Mouse (Mus musculus) R1 (cell line): ENCODE results near the gene Cfc1.
A peak's percentile ranks its signal among the peaks of the same experiment; 100 is the strongest.

ENCODE experiments used
- DNase-seq: peaks from one replicate; pipeline ENCODE4 v3.0.0-alpha.2; 2018; ENCODE audit warnings: low read depth, low spot score

Gene Cfc1

DNA sequence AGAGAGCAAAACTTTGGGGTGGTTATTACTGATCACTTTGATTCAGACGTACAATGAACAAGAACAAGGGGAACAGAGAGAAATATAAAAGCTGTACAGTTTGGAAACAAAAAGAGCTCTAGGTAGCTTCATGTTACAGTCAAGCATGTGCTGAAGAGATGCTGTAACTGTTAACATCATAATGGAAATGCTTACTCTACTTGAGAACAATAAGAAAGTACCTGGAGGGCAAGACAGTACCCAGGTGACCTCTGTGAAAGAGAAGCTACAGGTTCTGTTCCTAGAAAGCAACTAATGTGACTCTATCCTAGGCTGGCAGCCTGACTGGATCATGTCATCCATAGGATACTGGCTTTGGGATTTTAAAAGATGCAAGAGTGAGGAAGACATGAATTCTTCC, 11.6 kb downstream of the Cfc1 start:
- peak; percentile 27 for DNase-seq

DNA sequence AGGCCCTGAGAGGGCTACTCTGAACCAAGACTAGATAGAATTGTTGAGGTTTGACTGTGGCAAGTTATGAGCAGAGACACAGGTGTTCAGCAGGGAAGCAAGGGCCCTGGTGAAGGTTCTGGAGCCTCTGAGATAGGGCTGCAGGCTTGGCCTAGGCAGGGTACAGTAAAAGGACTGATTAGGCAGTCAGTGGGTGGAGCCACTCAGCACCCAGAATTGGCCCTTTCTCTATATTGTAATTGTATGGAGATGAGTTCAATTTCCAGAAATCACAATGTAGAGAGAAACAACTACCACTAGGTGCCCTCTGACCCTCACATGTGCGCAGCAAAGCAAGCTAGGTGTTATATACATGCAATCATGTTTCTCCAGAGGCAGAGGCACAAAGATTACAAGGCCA, 18.2 kb downstream of the Cfc1 start:
- DNase-seq: no peak

- no peak for DNase-seq
These were observed 18.8 kb downstream of the Cfc1 start for GRCm38 (mm10) chr1:34554275-34554674.

DNA sequence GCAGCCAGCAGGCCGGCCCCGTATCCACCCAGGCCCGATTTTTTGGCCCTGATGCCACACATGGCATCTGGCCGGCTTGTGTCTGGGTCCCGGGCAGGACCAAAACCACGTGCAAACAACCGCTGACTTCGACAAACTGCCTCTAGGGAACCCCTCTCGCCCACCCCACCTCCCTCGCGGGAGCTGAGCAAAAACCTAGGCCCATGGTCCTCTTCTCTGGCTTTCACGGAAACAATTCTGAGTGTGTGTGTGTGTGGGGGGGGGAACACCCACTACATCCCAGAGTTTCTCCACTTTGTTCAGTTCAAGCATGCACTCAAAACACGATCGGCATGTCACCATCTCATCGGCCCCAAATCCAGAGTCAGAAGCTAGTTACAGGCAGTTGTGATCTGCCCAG, 25.4 kb downstream of the Cfc1 start, which contains the start of gene Prss40:
Gene Prss40 (minus strand): TSS at position 101 of the 400 bp plus-strand sequence.
- no peak for DNase-seq

DNA sequence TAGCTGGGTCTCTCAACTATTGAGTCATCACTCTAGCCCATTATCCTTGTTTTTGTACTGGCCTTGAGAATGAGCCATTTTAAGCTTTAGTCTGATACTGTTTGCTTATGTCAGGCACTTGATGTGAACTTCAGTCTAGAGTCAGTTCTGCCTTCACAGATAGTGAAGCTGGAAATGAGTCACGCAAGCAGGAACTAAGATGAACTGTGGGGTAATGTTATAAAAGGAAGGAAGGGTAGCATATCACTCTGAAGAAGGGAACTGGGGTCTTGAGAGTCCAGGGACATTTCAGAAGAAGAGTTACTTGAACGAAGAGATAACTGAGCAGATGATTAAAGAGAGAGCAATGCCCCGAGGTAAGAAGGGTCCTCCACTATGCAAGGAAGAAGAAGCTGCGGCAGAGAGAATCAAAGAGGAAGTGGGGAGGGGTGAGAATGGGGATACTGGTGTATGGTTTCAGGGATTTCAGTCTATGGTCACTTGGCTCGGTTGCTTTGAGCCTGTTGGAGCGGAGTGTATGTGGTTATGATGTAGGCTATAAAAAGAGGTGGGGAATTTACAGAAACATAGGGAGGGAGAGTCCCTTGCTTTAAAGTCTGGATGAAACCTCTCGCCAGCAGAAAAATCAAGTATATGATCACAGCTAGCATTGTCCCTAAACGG, 29.1 kb downstream of the Cfc1 start:
- no peak for DNase-seq

- no peak for DNase-seq
These were observed 32.7 kb downstream of the Cfc1 start for GRCm38 (mm10) chr1:34568120-34568519.

DNA sequence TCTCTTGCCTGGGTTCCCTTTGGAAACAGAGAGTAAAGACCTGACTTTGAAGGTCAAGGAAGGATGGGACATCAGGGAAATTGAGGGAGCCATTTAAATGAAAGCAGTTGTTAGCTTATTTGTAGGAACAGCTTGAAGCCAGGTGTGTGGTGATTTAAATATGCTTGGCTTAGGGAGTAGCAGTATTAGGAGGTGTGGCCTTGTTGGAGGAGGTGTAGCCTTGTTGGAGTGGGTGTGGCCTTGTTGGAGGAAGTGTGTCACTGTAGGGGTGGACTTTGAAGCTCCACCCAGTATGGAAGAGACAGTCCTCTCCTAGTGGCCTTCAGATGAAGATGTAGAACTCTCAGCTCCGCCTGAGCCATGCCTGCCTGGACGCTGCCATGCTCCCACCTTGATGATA, 34.4 kb downstream of the Cfc1 start:
- peak; percentile 81 for DNase-seq

- DNase-seq: no peak
These were observed 36.0 kb downstream of the Cfc1 start for GRCm38 (mm10) chr1:34571431-34571830.

DNA sequence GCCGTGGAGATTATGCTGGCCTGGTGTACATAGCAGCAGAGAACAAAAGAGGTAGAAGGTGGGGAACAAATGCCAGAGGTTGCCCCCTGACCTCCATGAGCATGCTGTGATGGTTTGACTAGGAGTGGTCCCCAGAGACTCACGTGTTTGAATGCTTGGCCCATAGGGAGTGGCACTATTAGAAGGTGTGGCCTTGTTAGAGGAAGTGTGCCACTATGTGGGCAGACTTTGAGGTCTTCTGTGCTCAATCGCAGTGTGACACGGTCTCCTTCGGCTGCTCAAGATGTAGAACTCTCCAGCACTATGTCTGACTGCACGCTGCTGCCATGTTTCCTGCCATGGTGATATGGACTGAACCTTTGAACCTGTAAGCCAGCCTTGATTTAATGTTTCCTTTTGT, 37.8 kb downstream of the Cfc1 start:
- peak; percentile 34 for DNase-seq

DNA sequence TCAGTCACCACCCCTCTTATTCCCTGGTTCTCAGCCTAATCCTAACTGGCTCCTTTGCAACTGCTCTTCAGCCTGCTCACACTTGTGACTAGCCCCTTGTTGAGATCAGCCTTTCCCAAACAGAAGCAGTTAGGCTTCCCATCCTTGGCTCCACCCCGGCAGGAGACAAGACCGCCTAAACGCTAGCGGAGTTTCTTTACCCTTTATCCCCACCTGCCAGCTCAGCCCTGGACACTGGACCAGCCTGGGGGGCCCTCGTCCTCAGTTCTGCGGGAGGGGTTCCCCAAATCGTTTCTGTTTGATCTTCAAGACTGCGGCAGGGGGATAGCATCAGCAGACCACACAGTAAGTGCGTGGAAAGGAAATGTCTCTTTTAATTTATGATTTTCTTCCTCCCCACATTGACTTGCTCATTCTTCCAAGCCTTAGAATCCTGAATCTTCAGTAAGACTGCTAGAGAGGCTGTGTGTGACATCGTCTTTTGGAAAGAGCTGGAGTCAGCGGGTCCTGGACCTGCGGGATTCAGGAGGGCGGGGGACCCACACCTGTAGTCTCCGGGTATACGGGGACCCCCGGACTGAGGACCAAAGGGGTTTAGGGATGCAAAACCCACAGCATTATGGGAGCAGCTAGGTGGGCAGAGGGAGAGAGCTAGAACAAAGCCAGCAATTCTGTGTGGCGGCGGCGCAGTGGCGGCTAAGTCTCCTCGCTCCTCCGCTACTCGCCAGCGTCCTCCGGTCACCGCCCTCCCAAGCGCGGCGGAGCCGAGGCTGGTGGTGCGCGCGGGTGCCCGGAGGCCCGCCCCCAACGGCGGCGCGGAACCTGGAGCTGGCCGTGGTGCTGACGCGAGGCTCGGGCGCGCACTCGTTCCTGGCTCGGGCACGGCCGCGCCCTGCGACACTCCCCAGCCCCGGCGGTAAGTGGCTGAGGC, 43.7 kb downstream of the Cfc1 start, which contains the start of gene Amer3:
Gene Amer3 (plus strand): TSS at position 807 of the 931 bp plus-strand sequence.
- DNase-seq: peak; percentile 68

GRCm38 (mm10) chr1:34579782-34580356, 44.4 kb downstream of the Cfc1 start:
- DNase-seq: no peak

GRCm38 (mm10) chr1:34582218-34582617, 46.8 kb downstream of the Cfc1 start:
- no peak for DNase-seq

- no peak for DNase-seq
These were observed 48.4 kb downstream of the Cfc1 start for GRCm38 (mm10) chr1:34583821-34584263.

DNA sequence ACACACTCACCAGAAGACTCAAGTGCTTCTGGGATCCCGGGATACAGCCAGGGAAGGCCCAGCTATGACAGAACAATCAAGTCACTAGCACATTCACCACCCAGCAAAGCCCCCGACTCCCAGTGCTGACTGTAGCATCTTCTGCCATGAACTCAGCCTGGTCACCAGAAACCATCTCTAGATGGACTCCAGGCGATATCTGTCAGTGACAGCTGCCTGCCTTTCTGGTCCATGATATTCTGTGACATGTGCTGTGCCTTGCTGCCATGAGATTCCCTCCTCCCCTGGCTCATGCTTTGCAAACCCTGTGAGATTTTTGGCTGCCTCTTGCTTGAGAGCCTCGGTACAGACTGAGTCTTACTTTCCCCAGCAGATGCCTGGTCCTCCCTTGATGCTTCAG, 49.3 kb downstream of the Cfc1 start:
- no peak for DNase-seq

DNA sequence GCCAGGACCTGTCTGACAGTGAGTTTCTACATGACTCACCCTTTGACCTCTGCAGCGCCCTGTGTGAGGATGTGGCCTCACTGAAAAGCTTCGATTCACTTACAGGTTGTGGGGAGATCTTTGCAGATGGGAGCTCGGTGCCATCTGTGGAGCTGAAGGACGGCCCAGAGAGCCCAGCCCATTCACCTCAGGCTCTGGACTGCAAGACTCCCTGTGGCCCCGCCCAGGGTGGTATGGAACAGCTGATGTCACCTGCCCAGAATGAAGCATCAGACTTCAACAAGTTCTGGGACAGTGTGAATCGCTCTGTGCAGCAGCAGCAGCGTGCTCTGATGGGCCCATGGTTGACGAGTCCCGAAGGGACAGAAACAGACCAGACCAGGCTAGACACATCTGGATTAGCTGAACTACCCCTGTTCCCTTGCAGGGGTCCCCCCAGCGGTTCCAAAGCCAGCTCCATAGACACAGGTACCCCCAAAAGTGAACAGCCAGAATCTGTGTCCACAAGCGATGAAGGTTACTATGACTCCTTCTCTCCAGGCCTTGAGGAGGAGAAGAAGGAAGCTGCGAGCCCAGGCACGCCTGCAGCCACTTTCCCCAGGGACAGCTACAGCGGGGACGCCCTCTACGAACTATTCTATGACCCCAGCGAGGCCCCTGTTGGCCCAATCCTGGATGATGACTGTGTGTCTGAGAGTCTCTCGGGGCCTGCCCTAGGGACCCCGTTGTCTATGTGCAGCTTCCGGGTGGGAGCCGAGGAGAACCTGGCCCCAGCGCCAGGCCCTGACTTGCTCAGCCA, 52.0 kb downstream of the Cfc1 start:
- DNase-seq: no peak
